Mouse (Mus musculus): Measurements from ENCODE around the gene Spint3. TPM values are rescaled to one million over a fixed set of nuclear protein-coding genes. Genes with fewer than 3 reads are reported as not detected.
"Not testable (repeated sequence)": the region's sequence is repeated elsewhere in the genome, so short reads cannot be mapped to it uniquely, and the experiment has no call there.

Spint3 gene
- total RNA-seq (2014; rRNA removed), result not detected in 2 replicates
- not detected in 2 replicates for polyA plus RNA-seq (2015; fragmentation: Nextera tagmentation; extraction: Ambion mirVana)

- not testable (repeated sequence) for H3K36me3 ChIP-seq (ENCODE audit: insufficient read depth); H3K9me3 ChIP-seq (ENCODE audit: low read length); H3K4me3 ChIP-seq (ENCODE audit: low read depth, low read length); ATAC-seq; DNase-seq; H3K27ac ChIP-seq (ENCODE audit: low read depth, low read length); H3K9ac ChIP-seq; H3K27me3 ChIP-seq (ENCODE audit: insufficient read depth, low read length); H3K4me2 ChIP-seq (ENCODE audit: low read depth); H3K4me1 ChIP-seq (ENCODE audit: insufficient read depth)
- WGBS, result 88% methylated on average over 6 of the region's 6 CpGs
Observed at GRCm38 (mm10) chr2:164573359-164573758, at the start of gene Spint3. TSS of gene Spint3 (minus strand) at chr2:164573459.

GRCm38 (mm10) chr2:164621775-164622174 lies 48.5 kb upstream of the Spint3 start:
- Histone ChIP-seq H3K4me3 (ENCODE audit: low read depth, low read length) (no peak overlapping the region), H3K36me3 (ENCODE audit: insufficient read depth) (no peaks in the 10 kb centered on the region), H3K4me1 (ENCODE audit: insufficient read depth) (no peaks in the 10 kb centered on the region), H3K4me2 (ENCODE audit: low read depth) (no peak overlapping the region), H3K27me3 (ENCODE audit: insufficient read depth, low read length) (no peaks in the 10 kb centered on the region), H3K9ac (no peak overlapping the region), H3K9me3 (ENCODE audit: low read length) (no peaks in the 10 kb centered on the region), H3K27ac (ENCODE audit: low read depth, low read length) (no peak overlapping the region)
- 84% methylated on average over 4 of the region's 4 CpGs for WGBS
- ATAC-seq, result no peak
- no peak for DNase-seq
- no peak for TF ChIP-seq CTCF (IDR thresholded peaks at IDR 0.05; ENCODE audit: low read depth)

GRCm38 (mm10) chr2:164619050-164619449 lies 45.8 kb upstream of the Spint3 start:
- TF ChIP-seq CTCF (IDR thresholded peaks at IDR 0.05; ENCODE audit: low read depth), result no peak
- 88% methylated on average over 5 of the region's 5 CpGs for WGBS
- no peak overlapping the region for H3K4me3 ChIP-seq (ENCODE audit: low read depth, low read length)

GRCm38 (mm10) chr2:164615386-164615785 lies 42.1 kb upstream of the Spint3 start:
- Histone ChIP-seq H3K9ac (no peak overlapping the region), H3K27me3 (ENCODE audit: insufficient read depth, low read length) (no peaks in the 10 kb centered on the region), H3K9me3 (ENCODE audit: low read length) (no peaks in the 10 kb centered on the region), H3K27ac (ENCODE audit: low read depth, low read length) (no peak overlapping the region), H3K36me3 (ENCODE audit: insufficient read depth) (no peaks in the 10 kb centered on the region), H3K4me3 (ENCODE audit: low read depth, low read length) (no peak overlapping the region), H3K4me2 (ENCODE audit: low read depth) (no peak overlapping the region), H3K4me1 (ENCODE audit: insufficient read depth) (no peaks in the 10 kb centered on the region)
- no peak for ATAC-seq
- no peak for TF ChIP-seq CTCF (IDR thresholded peaks at IDR 0.05; ENCODE audit: low read depth)
- DNase-seq, result no peak
- WGBS, result 88% methylated on average over 3 of the region's 3 CpGs

More at GRCm38 (mm10) chr2:164619050-164619449, 45.8 kb upstream of the Spint3 start:
- no peak overlapping the region for H3K9ac ChIP-seq
- H3K36me3 ChIP-seq (ENCODE audit: insufficient read depth), result no peaks in the 10 kb centered on the region
- DNase-seq (no peak), ATAC-seq (no peak)
- H3K4me2 ChIP-seq (ENCODE audit: low read depth), result no peak overlapping the region
- H3K27me3 ChIP-seq (ENCODE audit: insufficient read depth, low read length), result no peaks in the 10 kb centered on the region
- no peak overlapping the region for H3K27ac ChIP-seq (ENCODE audit: low read depth, low read length)
- H3K9me3 ChIP-seq (ENCODE audit: low read length), result no peaks in the 10 kb centered on the region
- H3K4me1 ChIP-seq (ENCODE audit: insufficient read depth), result no peaks in the 10 kb centered on the region

GRCm38 (mm10) chr2:164613471-164613870 lies 40.2 kb upstream of the Spint3 start, which contains the start of the genes Wfdc6b and Wfdc8:
TSS of gene Wfdc6b (plus strand) at chr2:164613522.
TSS of gene Wfdc8 (minus strand) at chr2:164613626.
- not testable (repeated sequence) for H3K9me3 ChIP-seq (ENCODE audit: low read length); H3K36me3 ChIP-seq (ENCODE audit: insufficient read depth); ATAC-seq; H3K27me3 ChIP-seq (ENCODE audit: insufficient read depth, low read length); DNase-seq; H3K4me3 ChIP-seq (ENCODE audit: low read depth, low read length); H3K9ac ChIP-seq; H3K4me1 ChIP-seq (ENCODE audit: insufficient read depth); H3K4me2 ChIP-seq (ENCODE audit: low read depth); H3K27ac ChIP-seq (ENCODE audit: low read depth, low read length)
- WGBS, result 50% methylated on average over 8 of the region's 8 CpGs

- Histone ChIP-seq H3K27ac (ENCODE audit: low read depth, low read length) (no peak overlapping the region), H3K27me3 (ENCODE audit: insufficient read depth, low read length) (no peaks in the 10 kb centered on the region)
Observed at GRCm38 (mm10) chr2:164608781-164609180, 35.5 kb upstream of the Spint3 start.

GRCm38 (mm10) chr2:164604411-164604810 lies 31.2 kb upstream of the Spint3 start:
- H3K9me3 ChIP-seq (ENCODE audit: low read length), result no peaks in the 10 kb centered on the region
- H3K4me1 ChIP-seq (ENCODE audit: insufficient read depth), result no peaks in the 10 kb centered on the region
- no peaks in the 10 kb centered on the region for H3K27me3 ChIP-seq (ENCODE audit: insufficient read depth, low read length)
- TF ChIP-seq CTCF (IDR thresholded peaks at IDR 0.05; ENCODE audit: low read depth), result no peak
- H3K9ac ChIP-seq, result no peak overlapping the region
- DNase-seq, result no peak
- H3K27ac ChIP-seq (ENCODE audit: low read depth, low read length), result no peak overlapping the region
- WGBS, result 85% methylated on average over 8 of the region's 8 CpGs
- ATAC-seq, result no peak
- H3K36me3 ChIP-seq (ENCODE audit: insufficient read depth), result no peaks in the 10 kb centered on the region
- H3K4me3 ChIP-seq (ENCODE audit: low read depth, low read length), result no peak overlapping the region
- H3K4me2 ChIP-seq (ENCODE audit: low read depth), result no peak overlapping the region

More at GRCm38 (mm10) chr2:164608781-164609180, 35.5 kb upstream of the Spint3 start:
- H3K36me3 ChIP-seq (ENCODE audit: insufficient read depth), result no peaks in the 10 kb centered on the region
- H3K4me3 ChIP-seq (ENCODE audit: low read depth, low read length), result no peak overlapping the region
- no peaks in the 10 kb centered on the region for H3K4me1 ChIP-seq (ENCODE audit: insufficient read depth)
- no peak overlapping the region for H3K9ac ChIP-seq
- WGBS, result 85% methylated on average over 6 of the region's 6 CpGs
- no peaks in the 10 kb centered on the region for H3K9me3 ChIP-seq (ENCODE audit: low read length)
- DNase-seq, result no peak
- H3K4me2 ChIP-seq (ENCODE audit: low read depth), result no peak overlapping the region
- no peak for ATAC-seq
- no peak for TF ChIP-seq CTCF (IDR thresholded peaks at IDR 0.05; ENCODE audit: low read depth)

Data from forebrain, postnatal 0 days (tissue).